Mouse (Mus musculus): ENCODE measurements around the gene Mapk8. TPM values are rescaled to one million over a fixed set of nuclear protein-coding genes. Genes with fewer than 3 reads are reported as not detected.

Gene Mapk8
- polyA plus RNA-seq, 1 experiment from 2014 or later: 13.1 TPM

GRCm38 (mm10) chr14:33351019-33351418, 95.9 kb downstream of the Mapk8 start:
- Histone ChIP-seq H3K4me1 (ENCODE audit: control insufficient read depth, insufficient read depth, low read length) (no peaks in the 10 kb centered on the region), H3K9me3 (ENCODE audit: control insufficient read depth, low read length) (no peaks in the 10 kb centered on the region), H3K27me3 (replicated peaks; ENCODE audit: control insufficient read depth, insufficient read depth, low read length) (peaks cover 36% of the 10 kb centered on the region), H3K9ac (ENCODE audit: low read depth, low read length) (peak overlapping the region; percentile 63), H3K4me2 (ENCODE audit: low read depth, low read length) (peak overlapping the region; percentile 87), H3K27ac (replicated peaks; ENCODE audit: low read depth, low read length) (no peak overlapping the region), H3K4me3 (ENCODE audit: low read depth, low read length) (peak overlapping the region; percentile 44), H3K36me3 (ENCODE audit: control insufficient read depth, insufficient read depth, low read length) (no peaks in the 10 kb centered on the region)
- DNase-seq (ENCODE audit: low spot score) (no peak), ATAC-seq (ENCODE audit: low read depth) (peak; percentile 38; the same call in 1 of the 2 replicates)
- WGBS: 0% methylated on average over 3 of the region's 42 CpGs

- no peaks in the 10 kb centered on the region for H3K9me3 ChIP-seq (ENCODE audit: control insufficient read depth, low read length)
- no peak overlapping the region for H3K27ac ChIP-seq (replicated peaks; ENCODE audit: low read depth, low read length)
- DNase-seq (ENCODE audit: low spot score): no peak
- no peak for ATAC-seq (ENCODE audit: low read depth)
- no peaks in the 10 kb centered on the region for H3K4me1 ChIP-seq (ENCODE audit: control insufficient read depth, insufficient read depth, low read length)
- no peak overlapping the region for H3K9ac ChIP-seq (ENCODE audit: low read depth, low read length)
- H3K4me2 ChIP-seq (ENCODE audit: low read depth, low read length): no peak overlapping the region
- H3K27me3 ChIP-seq (replicated peaks; ENCODE audit: control insufficient read depth, insufficient read depth, low read length): peaks cover 36% of the 10 kb centered on the region
- 63% methylated on average over 1 of the region's 1 CpGs for WGBS
- H3K36me3 ChIP-seq (ENCODE audit: control insufficient read depth, insufficient read depth, low read length): no peaks in the 10 kb centered on the region
- no peak overlapping the region for H3K4me3 ChIP-seq (ENCODE audit: low read depth, low read length)
Observed at GRCm38 (mm10) chr14:33348146-33348545, 98.8 kb downstream of the Mapk8 start.

- H3K4me3 ChIP-seq (ENCODE audit: low read depth, low read length): no peak overlapping the region
- no peaks in the 10 kb centered on the region for H3K36me3 ChIP-seq (ENCODE audit: control insufficient read depth, insufficient read depth, low read length)
- WGBS: 44% methylated on average over 4 of the region's 4 CpGs
- H3K27me3 ChIP-seq (replicated peaks; ENCODE audit: control insufficient read depth, insufficient read depth, low read length): peaks cover 35% of the 10 kb centered on the region
- ATAC-seq (ENCODE audit: low read depth): no peak
- DNase-seq (ENCODE audit: low spot score): no peak
- H3K9me3 ChIP-seq (ENCODE audit: control insufficient read depth, low read length): no peaks in the 10 kb centered on the region
- H3K9ac ChIP-seq (ENCODE audit: low read depth, low read length): no peak overlapping the region
- H3K4me2 ChIP-seq (ENCODE audit: low read depth, low read length): no peak overlapping the region
- H3K27ac ChIP-seq (replicated peaks; ENCODE audit: low read depth, low read length): no peak overlapping the region
- H3K4me1 ChIP-seq (ENCODE audit: control insufficient read depth, insufficient read depth, low read length): no peaks in the 10 kb centered on the region
Observed at GRCm38 (mm10) chr14:33347738-33348137, 99.2 kb downstream of the Mapk8 start.

- H3K4me1 ChIP-seq (ENCODE audit: control insufficient read depth, insufficient read depth, low read length): no peaks in the 10 kb centered on the region
- no peak overlapping the region for H3K27ac ChIP-seq (replicated peaks; ENCODE audit: low read depth, low read length)
- ATAC-seq (ENCODE audit: low read depth) (no peak), DNase-seq (ENCODE audit: low spot score) (no peak)
- peaks cover 23% of the 10 kb centered on the region for H3K27me3 ChIP-seq (replicated peaks; ENCODE audit: control insufficient read depth, insufficient read depth, low read length)
- no peak overlapping the region for H3K9ac ChIP-seq (ENCODE audit: low read depth, low read length)
- H3K36me3 ChIP-seq (ENCODE audit: control insufficient read depth, insufficient read depth, low read length): no peaks in the 10 kb centered on the region
- H3K4me2 ChIP-seq (ENCODE audit: low read depth, low read length): no peak overlapping the region
- WGBS: 70% methylated on average over 6 of the region's 6 CpGs
- H3K4me3 ChIP-seq (ENCODE audit: low read depth, low read length): no peak overlapping the region
- H3K9me3 ChIP-seq (ENCODE audit: control insufficient read depth, low read length): no peaks in the 10 kb centered on the region
Observed at GRCm38 (mm10) chr14:33346546-33346945, 100.4 kb downstream of the Mapk8 start.

GRCm38 (mm10) chr14:33343131-33343725, 103.7 kb downstream of the Mapk8 start:
- H3K27ac ChIP-seq (replicated peaks; ENCODE audit: low read depth, low read length): no peak overlapping the region
- H3K36me3 ChIP-seq (ENCODE audit: control insufficient read depth, insufficient read depth, low read length): no peaks in the 10 kb centered on the region
- DNase-seq (ENCODE audit: low spot score) (no peak), ATAC-seq (ENCODE audit: low read depth) (no peak)
- no peak overlapping the region for H3K4me2 ChIP-seq (ENCODE audit: low read depth, low read length)
- no peak overlapping the region for H3K4me3 ChIP-seq (ENCODE audit: low read depth, low read length)
- no peak overlapping the region for H3K9ac ChIP-seq (ENCODE audit: low read depth, low read length)
- H3K27me3 ChIP-seq (replicated peaks; ENCODE audit: control insufficient read depth, insufficient read depth, low read length): no peaks in the 10 kb centered on the region; the same call in 1 of the 2 replicates
- no peaks in the 10 kb centered on the region for H3K9me3 ChIP-seq (ENCODE audit: control insufficient read depth, low read length)
- WGBS: 82% methylated on average over 11 of the region's 14 CpGs
- no peaks in the 10 kb centered on the region for H3K4me1 ChIP-seq (ENCODE audit: control insufficient read depth, insufficient read depth, low read length)

- Histone ChIP-seq H3K27ac (replicated peaks; ENCODE audit: low read depth, low read length) (no peak overlapping the region), H3K27me3 (replicated peaks; ENCODE audit: control insufficient read depth, insufficient read depth, low read length) (no peaks in the 10 kb centered on the region), H3K4me3 (ENCODE audit: low read depth, low read length) (no peak overlapping the region), H3K9ac (ENCODE audit: low read depth, low read length) (no peak overlapping the region), H3K4me2 (ENCODE audit: low read depth, low read length) (no peak overlapping the region), H3K36me3 (ENCODE audit: control insufficient read depth, insufficient read depth, low read length) (no peaks in the 10 kb centered on the region), H3K4me1 (ENCODE audit: control insufficient read depth, insufficient read depth, low read length) (no peaks in the 10 kb centered on the region), H3K9me3 (ENCODE audit: control insufficient read depth, low read length) (no peaks in the 10 kb centered on the region)
- no peak for DNase-seq (ENCODE audit: low spot score)
- 74% methylated on average over 5 of the region's 5 CpGs for WGBS
- no peak for ATAC-seq (ENCODE audit: low read depth)
Observed at GRCm38 (mm10) chr14:33338684-33339083, 108.3 kb downstream of the Mapk8 start.

GRCm38 (mm10) chr14:33335733-33336132, 111.2 kb downstream of the Mapk8 start:
- Histone ChIP-seq H3K27me3 (replicated peaks; ENCODE audit: control insufficient read depth, insufficient read depth, low read length) (no peaks in the 10 kb centered on the region), H3K27ac (replicated peaks; ENCODE audit: low read depth, low read length) (no peak overlapping the region), H3K36me3 (ENCODE audit: control insufficient read depth, insufficient read depth, low read length) (no peaks in the 10 kb centered on the region), H3K4me2 (ENCODE audit: low read depth, low read length) (no peak overlapping the region), H3K9me3 (ENCODE audit: control insufficient read depth, low read length) (no peaks in the 10 kb centered on the region), H3K4me3 (ENCODE audit: low read depth, low read length) (no peak overlapping the region), H3K4me1 (ENCODE audit: control insufficient read depth, insufficient read depth, low read length) (peaks cover 10% of the 10 kb centered on the region), H3K9ac (ENCODE audit: low read depth, low read length) (no peak overlapping the region)
- DNase-seq (ENCODE audit: low spot score) (no peak), ATAC-seq (ENCODE audit: low read depth) (no peak)
- 64% methylated on average over 6 of the region's 6 CpGs for WGBS

GRCm38 (mm10) chr14:33334402-33334801, 112.6 kb downstream of the Mapk8 start:
- Histone ChIP-seq H3K36me3 (ENCODE audit: control insufficient read depth, insufficient read depth, low read length) (no peaks in the 10 kb centered on the region), H3K4me2 (ENCODE audit: low read depth, low read length) (no peak overlapping the region), H3K27ac (replicated peaks; ENCODE audit: low read depth, low read length) (no peak overlapping the region), H3K4me3 (ENCODE audit: low read depth, low read length) (no peak overlapping the region), H3K27me3 (replicated peaks; ENCODE audit: control insufficient read depth, insufficient read depth, low read length) (no peaks in the 10 kb centered on the region), H3K4me1 (ENCODE audit: control insufficient read depth, insufficient read depth, low read length) (peaks cover 11% of the 10 kb centered on the region), H3K9ac (ENCODE audit: low read depth, low read length) (no peak overlapping the region), H3K9me3 (ENCODE audit: control insufficient read depth, low read length) (no peaks in the 10 kb centered on the region)
- DNase-seq (ENCODE audit: low spot score) (no peak), ATAC-seq (ENCODE audit: low read depth) (no peak)
- 62% methylated on average over 4 of the region's 4 CpGs for WGBS

- DNase-seq (ENCODE audit: low spot score): no peak
- Histone ChIP-seq H3K9ac (ENCODE audit: low read depth, low read length) (no peak overlapping the region), H3K9me3 (ENCODE audit: control insufficient read depth, low read length) (no peaks in the 10 kb centered on the region), H3K4me2 (ENCODE audit: low read depth, low read length) (no peak overlapping the region), H3K27ac (replicated peaks; ENCODE audit: low read depth, low read length) (no peak overlapping the region), H3K36me3 (ENCODE audit: control insufficient read depth, insufficient read depth, low read length) (no peaks in the 10 kb centered on the region), H3K27me3 (replicated peaks; ENCODE audit: control insufficient read depth, insufficient read depth, low read length) (no peaks in the 10 kb centered on the region), H3K4me1 (ENCODE audit: control insufficient read depth, insufficient read depth, low read length) (peaks cover 11% of the 10 kb centered on the region), H3K4me3 (ENCODE audit: low read depth, low read length) (no peak overlapping the region)
- WGBS: 88% methylated on average over 4 of the region's 4 CpGs
- ATAC-seq (ENCODE audit: low read depth): no peak
Observed at GRCm38 (mm10) chr14:33333833-33334232, 113.1 kb downstream of the Mapk8 start.
